Mouse (Mus musculus) midbrain, postnatal 0 days (tissue): ENCODE results near the gene Amz1. TPM values are rescaled to one million over a fixed set of nuclear protein-coding genes. Genes with fewer than 3 reads are reported as not detected.

Experiments used
- ATAC-seq: fragments of 200-750 bp; cut with Nextera tagmentation; 2 replicates; pipeline ENCODE4 v1.8.0; 2017; ENCODE audit warnings: moderate number of reproducible peaks, mild to moderate bottlenecking, moderate TSS enrichment, moderate library complexity; ENCODE audit not compliant: low FRiP score
- DNase-seq: peaks from one replicate; pipeline ENCODE4 v3.0.0-alpha.2; 2015; ENCODE audit warnings: low spot score
- H3K27ac ChIP-seq: fragments of 300-500 bp; sonication (generic); 2 replicates; pipeline ENCODE4 v1.5.1; 2014; ENCODE audit warnings: low read depth, mild to moderate bottlenecking, low read length, mixed read lengths
- H3K27me3 ChIP-seq: fragments of 300-500 bp; sonication (generic); 2 replicates; pipeline ENCODE4 v1.6.1; 2014; ENCODE audit warnings: low read length, control low read depth, mixed read lengths; ENCODE audit not compliant: insufficient read depth
- H3K36me3 ChIP-seq: fragments of 300-500 bp; sonication (generic); 2 replicates; pipeline ENCODE4 v1.6.1; 2014; ENCODE audit warnings: low read length, control low read depth, mixed read lengths; ENCODE audit not compliant: insufficient read depth
- H3K4me1 ChIP-seq: fragments of 300-500 bp; sonication (generic); 2 replicates; pipeline ENCODE4 v1.6.1; 2014; ENCODE audit warnings: mild to moderate bottlenecking, control low read depth, antibody characterized with exemption, low read length, mixed read lengths; ENCODE audit not compliant: insufficient read depth
- H3K4me2 ChIP-seq: fragments of 300-500 bp; sonication (generic); 2 replicates; pipeline ENCODE4 v1.6.1; 2014; ENCODE audit warnings: low read depth, mild to moderate bottlenecking, low read length, mixed read lengths; ENCODE audit not compliant: poor library complexity, severe bottlenecking
- H3K4me3 ChIP-seq: fragments of 300-500 bp; sonication (generic); 2 replicates; pipeline ENCODE4 v1.5.1; 2014; ENCODE audit warnings: low read depth, mild to moderate bottlenecking, low read length, moderate library complexity
- H3K9ac ChIP-seq: fragments of 300-500 bp; sonication (generic); replicated peaks from 2 replicates; pipeline ENCODE4 v1.6.1; 2014; ENCODE audit warnings: mild to moderate bottlenecking, low read length, moderate library complexity, mixed read lengths; ENCODE audit not compliant: poor library complexity, severe bottlenecking
- H3K9me3 ChIP-seq: fragments of 300-500 bp; sonication (generic); 2 replicates; pipeline ENCODE4 v1.6.1; 2016; ENCODE audit warnings: low read length, control low read depth
- CTCF ChIP-seq: IDR thresholded peaks from 2 replicates; pipeline ENCODE4 v1.5.1; 2016; ENCODE audit warnings: antibody characterized with exemption, mild to moderate bottlenecking
- WGBS: fragments of 180-500 bp; shearing (Covaris S2); extraction: QIAGEN DNeasy Blood & Tissue Kit; methylation state at CpG from one replicate; pipeline ENCODE4 v1.1.7; 2014; 5-methylcytosine and 5-hydroxymethylcytosine counted together
- polyA plus RNA-seq: library from polyadenylated mRNA; unstranded; fragments of >200 nt; fragmentation: Nextera tagmentation; extraction: Ambion mirVana; gene quantifications from 2 replicates; pipeline ENCODE4 v1.2.1, GENCODE M21; 2015
- total RNA-seq: library from RNA; depleted of rRNA; stranded (reverse); fragments of >200 nt; gene quantifications from 2 replicates; pipeline ENCODE4 v1.2.3, GENCODE M21; 2014

Amz1 gene
- total and polyA plus RNA-seq, 2 experiments from 2014 or later: 14.9 to 15.6 TPM

GRCm38 (mm10) chr5:140752041-140752440, 28.1 kb downstream of the Amz1 start:
- Histone ChIP-seq H3K27me3 (no peaks in the 10 kb centered on the region), H3K27ac (no peak overlapping the region), H3K9me3 (no peaks in the 10 kb centered on the region), H3K4me3 (no peak overlapping the region), H3K9ac (no peak overlapping the region), H3K4me1 (peaks cover 5% of the 10 kb centered on the region; the same call in 1 of the 2 replicates), H3K36me3 (peaks cover 10% of the 10 kb centered on the region; the same call in 1 of the 2 replicates), H3K4me2 (no peak overlapping the region)
- WGBS: 95% methylated on average over 15 of the region's 15 CpGs
- DNase-seq: no peak
- ATAC-seq: no peak
- no peak for TF ChIP-seq CTCF

GRCm38 (mm10) chr5:140752639-140753038, 28.7 kb downstream of the Amz1 start:
- no peak overlapping the region for H3K9ac ChIP-seq
- H3K27me3 ChIP-seq: no peaks in the 10 kb centered on the region
- no peak for DNase-seq
- peaks cover 10% of the 10 kb centered on the region; the same call in 1 of the 2 replicates for H3K36me3 ChIP-seq
- H3K4me1 ChIP-seq: peaks cover 5% of the 10 kb centered on the region; the same call in 1 of the 2 replicates
- peak; percentile 65 for TF ChIP-seq CTCF
- no peak overlapping the region for H3K27ac ChIP-seq
- no peaks in the 10 kb centered on the region for H3K9me3 ChIP-seq
- H3K4me3 ChIP-seq: no peak overlapping the region
- no peak overlapping the region for H3K4me2 ChIP-seq
- WGBS: 90% methylated on average over 3 of the region's 3 CpGs
- ATAC-seq: no peak

GRCm38 (mm10) chr5:140753223-140753622, 29.3 kb downstream of the Amz1 start:
- no peak for ATAC-seq
- Histone ChIP-seq H3K9ac (no peak overlapping the region), H3K9me3 (no peaks in the 10 kb centered on the region), H3K4me2 (no peak overlapping the region), H3K36me3 (peaks cover 10% of the 10 kb centered on the region; the same call in 1 of the 2 replicates), H3K27me3 (no peaks in the 10 kb centered on the region), H3K4me1 (peaks cover 5% of the 10 kb centered on the region; the same call in 1 of the 2 replicates), H3K27ac (no peak overlapping the region), H3K4me3 (no peak overlapping the region)
- no peak for DNase-seq
- no peak for TF ChIP-seq CTCF
- WGBS: 60% methylated on average over 5 of the region's 5 CpGs

- no peaks in the 10 kb centered on the region for H3K27me3 ChIP-seq
- no peak overlapping the region for H3K4me3 ChIP-seq
- H3K4me1 ChIP-seq: no peaks in the 10 kb centered on the region
- ATAC-seq: no peak
- peaks cover 38% of the 10 kb centered on the region for H3K36me3 ChIP-seq
- no peak overlapping the region for H3K9ac ChIP-seq
- H3K9me3 ChIP-seq: no peaks in the 10 kb centered on the region
- no peak overlapping the region for H3K4me2 ChIP-seq
- DNase-seq: no peak
- 76% methylated on average over 8 of the region's 8 CpGs for WGBS
- no peak overlapping the region for H3K27ac ChIP-seq
- no peak for TF ChIP-seq CTCF
These were observed 34.9 kb downstream of the Amz1 start for GRCm38 (mm10) chr5:140758864-140759263.

- Histone ChIP-seq H3K4me1 (no peaks in the 10 kb centered on the region), H3K27me3 (no peaks in the 10 kb centered on the region), H3K9me3 (no peaks in the 10 kb centered on the region), H3K27ac (no peak overlapping the region), H3K9ac (no peak overlapping the region), H3K4me2 (no peak overlapping the region), H3K4me3 (no peak overlapping the region), H3K36me3 (peaks cover 33% of the 10 kb centered on the region)
- TF ChIP-seq CTCF: no peak
- DNase-seq: no peak
- WGBS: 93% methylated on average over 4 of the region's 4 CpGs
- no peak for ATAC-seq
These were observed 38.6 kb downstream of the Amz1 start for GRCm38 (mm10) chr5:140762540-140762939.

- 71% methylated on average over 6 of the region's 6 CpGs for WGBS
- no peaks in the 10 kb centered on the region for H3K27me3 ChIP-seq
- no peak for TF ChIP-seq CTCF
- DNase-seq (no peak), ATAC-seq (no peak)
- H3K9me3 ChIP-seq: no peaks in the 10 kb centered on the region
- peaks cover 8% of the 10 kb centered on the region; the same call in 1 of the 2 replicates for H3K4me1 ChIP-seq
- H3K4me3 ChIP-seq: no peak overlapping the region
- H3K9ac ChIP-seq: no peak overlapping the region
- H3K4me2 ChIP-seq: no peak overlapping the region
- H3K27ac ChIP-seq: no peak overlapping the region
- peaks cover 16% of the 10 kb centered on the region for H3K36me3 ChIP-seq
These were observed 41.1 kb downstream of the Amz1 start for GRCm38 (mm10) chr5:140764921-140765613.
